Mouse (Mus musculus): ENCODE measurements around the gene Gabrr3.

- TF ChIP-seq CTCF (IDR thresholded peaks at IDR 0.05; ENCODE audit: low read depth) (no peak), EP300 (IDR thresholded peaks at IDR 0.05; ENCODE audit: low read depth) (no peak)
Observed at GRCm38 (mm10) chr16:59487975-59488548, 80.9 kb downstream of the Gabrr3 start.
